Mouse (Mus musculus) heart, embryonic 15.5 days (tissue): ENCODE data around the gene Bpifa5. TPM values are rescaled to one million over a fixed set of nuclear protein-coding genes. Genes with fewer than 3 reads are reported as not detected.
"Not testable (repeated sequence)": the region's sequence is repeated elsewhere in the genome, so short reads cannot be mapped to it uniquely, and the experiment has no call there.

Source experiments
- ATAC-seq: fragments of 200-750 bp; cut with Nextera tagmentation; replicated peaks from 2 replicates; pipeline ENCODE4 v1.8.0; 2017; ENCODE audit warnings: low read depth, moderate TSS enrichment; ENCODE audit not compliant: insufficient number of reproducible peaks, insufficient read depth, low FRiP score
- H3K27ac ChIP-seq: fragments of 300-500 bp; sonication (generic); 2 replicates; pipeline ENCODE4 v1.5.1; 2015; ENCODE audit warnings: mild to moderate bottlenecking, inconsistent platforms
- H3K27me3 ChIP-seq: fragments of 300-500 bp; sonication (generic); 2 replicates; pipeline ENCODE4 v1.6.1; 2015; ENCODE audit warnings: inconsistent platforms
- H3K36me3 ChIP-seq: fragments of 300-500 bp; sonication (generic); 2 replicates; pipeline ENCODE4 v1.6.1; 2015; ENCODE audit warnings: mild to moderate bottlenecking, inconsistent platforms
- H3K4me1 ChIP-seq: fragments of 300-500 bp; sonication (generic); replicated peaks from 2 replicates; pipeline ENCODE4 v1.6.1; 2015; ENCODE audit warnings: inconsistent platforms
- H3K4me2 ChIP-seq: fragments of 300-500 bp; sonication (generic); 2 replicates; pipeline ENCODE4 v1.6.1; 2015; ENCODE audit warnings: inconsistent platforms, mild to moderate bottlenecking, moderate library complexity
- H3K4me3 ChIP-seq: fragments of 300-500 bp; sonication (generic); 2 replicates; pipeline ENCODE4 v1.5.1; 2015; ENCODE audit warnings: mild to moderate bottlenecking, inconsistent platforms
- H3K9ac ChIP-seq: fragments of 300-500 bp; sonication (generic); 2 replicates; pipeline ENCODE4 v1.6.1; 2015; ENCODE audit warnings: mild to moderate bottlenecking, inconsistent platforms
- H3K9me3 ChIP-seq: fragments of 300-500 bp; sonication (generic); replicated peaks from 2 replicates; pipeline ENCODE4 v1.6.1; 2016; ENCODE audit warnings: inconsistent platforms
- WGBS: fragments of 180-500 bp; shearing (Covaris S2); methylation state at CpG from one replicate; pipeline ENCODE4 v1.1.7; 2015; ENCODE audit warnings: mixed read lengths; 5-methylcytosine and 5-hydroxymethylcytosine counted together
- polyA plus RNA-seq: library from polyadenylated mRNA; unstranded; fragments of >200 nt; fragmentation: Nextera tagmentation; extraction: Ambion mirVana; gene quantifications from 2 replicates; pipeline ENCODE4 v1.2.1, GENCODE M21; 2015

The Bpifa5 gene
- not detected in 2 replicates for polyA plus RNA-seq

DNA sequence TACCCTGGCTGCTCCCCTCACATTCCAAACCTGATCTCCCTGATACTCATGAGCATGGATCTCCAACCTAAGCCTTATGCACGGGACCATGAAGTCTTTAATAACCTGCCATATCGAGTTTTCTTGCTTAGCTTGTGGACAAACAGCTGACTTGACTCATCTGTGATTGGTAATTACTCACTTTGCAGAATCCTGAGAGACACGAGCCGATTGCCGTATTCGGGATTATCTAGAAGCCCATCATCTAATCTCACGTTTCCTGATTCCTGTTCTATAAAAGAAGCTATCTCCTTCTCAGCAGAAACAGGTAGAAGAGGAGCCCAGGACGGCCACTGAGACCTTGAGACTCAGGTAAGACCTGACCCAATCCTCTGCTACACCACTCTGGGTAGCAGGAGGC, at the start of gene Bpifa5:
Gene Bpifa5, plus strand, starts transcription at position 301 of the 400 bp plus-strand sequence.
- H3K36me3 ChIP-seq: no peaks in the 10 kb centered on the region
- no peak within 1 kb of the TSS for H3K4me2 ChIP-seq
- ATAC-seq: no peak
- no peak within 1 kb of the TSS for H3K9ac ChIP-seq
- no peaks in the 10 kb centered on the region for H3K4me1 ChIP-seq
- H3K27ac ChIP-seq: no peak within 1 kb of the TSS
- no peaks in the 10 kb centered on the region; the same call in 1 of the 2 replicates for H3K9me3 ChIP-seq
- no peak within 1 kb of the TSS for H3K4me3 ChIP-seq
- H3K27me3 ChIP-seq: no peaks in the 10 kb centered on the region
- WGBS: 68% methylated on average over 8 of the region's 8 CpGs

- no peak overlapping the region for H3K4me3 ChIP-seq
- 79% methylated on average over 3 of the region's 3 CpGs for WGBS
- no peaks in the 10 kb centered on the region for H3K4me1 ChIP-seq
- no peaks in the 10 kb centered on the region for H3K9me3 ChIP-seq
- no peak overlapping the region for H3K4me2 ChIP-seq
- no peak overlapping the region for H3K9ac ChIP-seq
- ATAC-seq: no peak
- no peaks in the 10 kb centered on the region for H3K36me3 ChIP-seq
- H3K27ac ChIP-seq: no peak overlapping the region
- no peaks in the 10 kb centered on the region for H3K27me3 ChIP-seq
These were observed 45.0 kb upstream of the Bpifa5 start for GRCm38 (mm10) chr2:154117381-154117780.

DNA sequence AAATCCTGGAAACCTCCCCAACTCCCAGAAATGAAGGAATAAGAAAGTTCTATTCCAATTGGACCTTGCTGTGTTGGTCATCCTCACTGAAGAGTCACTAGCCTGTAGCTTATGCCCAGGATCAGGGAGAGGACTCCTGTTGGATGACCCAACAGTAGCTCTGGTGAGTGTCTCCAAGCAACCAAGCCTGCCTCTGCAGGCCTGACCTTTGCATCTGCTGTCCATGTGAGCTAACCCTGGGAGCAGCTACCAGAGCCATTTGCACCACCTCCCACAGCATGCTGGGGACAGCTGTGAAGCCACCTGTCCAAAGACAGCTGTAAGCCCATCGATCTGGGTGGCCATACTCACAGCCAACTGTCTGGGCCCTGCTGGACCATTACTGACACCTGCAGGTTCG, 32.3 kb upstream of the Bpifa5 start, which contains the start of gene Bpifa3:
Gene Bpifa3, plus strand, starts transcription at position 217 of the 400 bp plus-strand sequence.
- Histone ChIP-seq H3K4me1 (no peaks in the 10 kb centered on the region), H3K36me3 (no peaks in the 10 kb centered on the region), H3K27ac (no peak within 1 kb of the TSS), H3K9me3 (no peaks in the 10 kb centered on the region), H3K4me2 (no peak within 1 kb of the TSS), H3K9ac (no peak within 1 kb of the TSS), H3K27me3 (no peaks in the 10 kb centered on the region), H3K4me3 (no peak within 1 kb of the TSS)
- ATAC-seq: no peak
- WGBS: 63% methylated on average over 2 of the region's 2 CpGs

DNA sequence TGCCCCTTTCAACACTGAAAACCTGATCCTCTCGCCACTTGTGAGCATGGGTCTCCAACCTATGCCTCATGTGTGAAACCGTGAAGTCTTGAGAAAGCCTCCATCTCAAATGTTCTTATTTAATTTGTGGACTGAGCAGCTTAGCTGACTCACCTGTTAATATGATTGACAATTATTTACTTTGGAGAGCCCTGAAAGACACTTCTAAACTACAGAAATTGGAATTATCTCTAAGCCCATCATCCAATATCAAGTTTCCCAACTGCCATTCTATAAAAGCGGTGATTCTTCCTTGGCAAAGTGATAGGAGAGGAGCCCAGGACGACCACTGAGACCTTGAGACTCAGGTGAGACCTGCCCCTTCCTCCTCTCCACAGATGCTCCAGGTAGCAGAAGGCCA, 19.8 kb upstream of the Bpifa5 start, which contains the start of gene Bpifa1:
Gene Bpifa1, plus strand, starts transcription at position 301 of the 400 bp plus-strand sequence.
- Histone ChIP-seq H3K9me3 (no peaks in the 10 kb centered on the region), H3K4me3 (no peak within 1 kb of the TSS), H3K4me1 (no peaks in the 10 kb centered on the region), H3K36me3 (no peaks in the 10 kb centered on the region), H3K4me2 (no peak within 1 kb of the TSS), H3K27ac (no peak within 1 kb of the TSS), H3K9ac (no peak within 1 kb of the TSS), H3K27me3 (no peaks in the 10 kb centered on the region)
- no peak for ATAC-seq
- 70% methylated on average over 4 of the region's 4 CpGs for WGBS

- H3K27ac ChIP-seq: no peak overlapping the region
- H3K9ac ChIP-seq: no peak overlapping the region
- no peaks in the 10 kb centered on the region for H3K36me3 ChIP-seq
- ATAC-seq: no peak
- H3K9me3 ChIP-seq: no peaks in the 10 kb centered on the region
- H3K4me2 ChIP-seq: no peak overlapping the region
- 72% methylated on average over 3 of the region's 3 CpGs for WGBS
- no peaks in the 10 kb centered on the region for H3K4me1 ChIP-seq
- no peaks in the 10 kb centered on the region for H3K27me3 ChIP-seq
- no peak overlapping the region for H3K4me3 ChIP-seq
These were observed 18.7 kb upstream of the Bpifa5 start for GRCm38 (mm10) chr2:154143735-154144134.

- Histone ChIP-seq H3K36me3 (no peaks in the 10 kb centered on the region), H3K4me3 (no peak overlapping the region)
These were observed 14.9 kb upstream of the Bpifa5 start for GRCm38 (mm10) chr2:154147496-154147895.

DNA sequence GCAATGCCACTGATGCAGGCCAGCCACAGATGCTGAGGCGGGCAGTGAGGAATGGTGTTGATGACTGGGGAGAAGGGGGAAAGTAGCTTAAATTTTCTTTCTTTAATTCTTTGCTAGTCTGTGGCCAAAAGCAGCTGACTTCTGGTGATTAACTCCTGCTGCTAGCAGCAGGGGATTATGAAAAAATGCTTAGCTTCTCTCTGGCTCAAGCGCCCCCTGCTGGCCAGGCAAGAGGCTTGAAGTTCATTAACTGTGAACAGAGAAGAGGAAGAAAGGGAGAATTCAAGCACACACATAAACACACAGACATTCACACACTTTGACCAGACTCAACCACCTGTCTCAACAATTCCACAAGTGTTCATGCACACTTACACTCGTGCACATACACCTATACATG, 4.0 kb upstream of the Bpifa5 start:
- Histone ChIP-seq H3K9me3 (no peaks in the 10 kb centered on the region; the same call in 1 of the 2 replicates), H3K36me3 (no peaks in the 10 kb centered on the region), H3K4me1 (no peaks in the 10 kb centered on the region), H3K4me2 (no peak overlapping the region), H3K27me3 (no peaks in the 10 kb centered on the region), H3K27ac (no peak overlapping the region), H3K9ac (no peak overlapping the region), H3K4me3 (no peak overlapping the region)
- 37% methylated on average over 3 of the region's 3 CpGs for WGBS
- no peak for ATAC-seq

More at GRCm38 (mm10) chr2:154147496-154147895, 14.9 kb upstream of the Bpifa5 start:
- Histone ChIP-seq H3K9ac (no peak overlapping the region), H3K9me3 (no peaks in the 10 kb centered on the region), H3K27me3 (no peaks in the 10 kb centered on the region), H3K27ac (no peak overlapping the region), H3K4me1 (no peaks in the 10 kb centered on the region), H3K4me2 (no peak overlapping the region)
- ATAC-seq: no peak
- 64% methylated on average over 4 of the region's 4 CpGs for WGBS

GRCm38 (mm10) chr2:154163306-154163705, 899 bp downstream of the Bpifa5 start:
- Histone ChIP-seq H3K9ac (no peak overlapping the region), H3K4me3 (no peak overlapping the region), H3K4me2 (no peak overlapping the region), H3K9me3 (no peaks in the 10 kb centered on the region; the same call in 1 of the 2 replicates), H3K27me3 (no peaks in the 10 kb centered on the region; the same call in 1 of the 2 replicates), H3K27ac (no peak overlapping the region), H3K4me1 (no peaks in the 10 kb centered on the region), H3K36me3 (no peaks in the 10 kb centered on the region)
- no peak; the same call in 1 of the 2 replicates for ATAC-seq
- 81% methylated on average over 5 of the region's 5 CpGs for whole genome bisulfite sequencing

GRCm38 (mm10) chr2:154169172-154169571, 6.8 kb downstream of the Bpifa5 start:
- no peak overlapping the region for H3K27ac ChIP-seq
- no peaks in the 10 kb centered on the region for H3K36me3 ChIP-seq
- H3K4me3 ChIP-seq: no peak overlapping the region
- H3K27me3 ChIP-seq: peaks cover 10% of the 10 kb centered on the region; the same call in 1 of the 2 replicates
- ATAC-seq: no peak
- no peak overlapping the region for H3K4me2 ChIP-seq
- H3K9ac ChIP-seq: no peak overlapping the region
- WGBS: 68% methylated on average over 3 of the region's 3 CpGs
- H3K9me3 ChIP-seq: no peaks in the 10 kb centered on the region
- H3K4me1 ChIP-seq: no peaks in the 10 kb centered on the region

DNA sequence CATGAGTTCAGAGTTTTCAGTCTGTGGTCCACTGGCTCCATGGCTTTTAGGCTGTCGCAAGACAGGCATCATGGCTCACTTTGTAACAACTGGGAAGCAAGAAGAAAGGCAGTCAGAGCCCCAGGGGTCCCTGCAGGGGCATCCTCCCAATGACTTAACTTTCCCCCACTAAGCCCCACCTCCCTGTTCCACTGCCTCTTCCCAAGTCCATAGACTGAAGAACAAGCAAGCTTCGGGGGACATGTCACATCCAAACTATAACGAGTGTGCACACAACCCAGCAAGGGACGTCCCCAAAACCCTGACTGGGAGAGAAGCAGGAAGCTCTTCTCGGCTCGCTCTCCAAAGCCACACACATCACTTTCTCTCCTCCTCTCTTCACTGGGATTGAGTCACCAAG, 9.2 kb downstream of the Bpifa5 start:
- H3K9ac ChIP-seq: no peak overlapping the region
- no peaks in the 10 kb centered on the region for H3K4me1 ChIP-seq
- no peak overlapping the region for H3K4me3 ChIP-seq
- H3K4me2 ChIP-seq: no peak overlapping the region
- H3K9me3 ChIP-seq: no peaks in the 10 kb centered on the region
- H3K27me3 ChIP-seq: peaks cover 10% of the 10 kb centered on the region; the same call in 1 of the 2 replicates
- H3K27ac ChIP-seq: no peak overlapping the region
- WGBS: 68% methylated on average over 6 of the region's 6 CpGs
- H3K36me3 ChIP-seq: no peaks in the 10 kb centered on the region
- ATAC-seq: no peak

GRCm38 (mm10) chr2:154173313-154173712, 10.9 kb downstream of the Bpifa5 start:
- no peak overlapping the region for H3K9ac ChIP-seq
- no peak for ATAC-seq
- 38% methylated on average over 1 of the region's 1 CpGs for WGBS
- no peak overlapping the region for H3K4me2 ChIP-seq
- no peak overlapping the region for H3K4me3 ChIP-seq
- H3K27me3 ChIP-seq: peaks cover 10% of the 10 kb centered on the region; the same call in 1 of the 2 replicates
- H3K9me3 ChIP-seq: no peaks in the 10 kb centered on the region
- no peaks in the 10 kb centered on the region for H3K4me1 ChIP-seq
- no peak overlapping the region for H3K27ac ChIP-seq
- H3K36me3 ChIP-seq: no peaks in the 10 kb centered on the region

GRCm38 (mm10) chr2:154181900-154182299, 19.5 kb downstream of the Bpifa5 start:
- not testable (repeated sequence) for H3K4me3 ChIP-seq, H3K4me1 ChIP-seq, H3K9ac ChIP-seq, H3K4me2 ChIP-seq, ATAC-seq, H3K9me3 ChIP-seq, H3K27ac ChIP-seq, H3K27me3 ChIP-seq, H3K36me3 ChIP-seq
- 79% methylated on average over 7 of the region's 7 CpGs for WGBS
